Mouse (Mus musculus) MEL (cell line): ENCODE results near the gene Epb41. TPM values are rescaled to one million over a fixed set of nuclear protein-coding genes. Genes with fewer than 3 reads are reported as not detected.

Source experiments
- DNase-seq: peaks from one replicate; pipeline ENCODE4 v3.0.0; 2011; ENCODE audit warnings: low read depth, low spot score
- H3K27ac ChIP-seq: 2 replicates; pipeline ENCODE4 v1.5.1; 2012; ENCODE audit warnings: low read depth, mild to moderate bottlenecking, control low read depth, low read length, moderate library complexity; ENCODE audit not compliant: control insufficient read depth
- H3K27me3 ChIP-seq, 2 experiments: fragments of 150-350 bp in 1 of 2; sonication (generic) in 1 of 2; 2 replicates each; pipeline ENCODE4 v1.6.1; 2012; ENCODE audit warnings: low read length in 2 of 2, mild to moderate bottlenecking in 2 of 2, improper control_type of control experiment in 1 of 2, moderate library complexity in 1 of 2; ENCODE audit not compliant: insufficient read depth in 2 of 2, control insufficient read depth in 1 of 2
- H3K36me3 ChIP-seq, 2 experiments: 2 replicates each; pipeline ENCODE4 v1.6.1; 2012 to 2014; ENCODE audit warnings: low read length in 2 of 2, improper control_type of control experiment in 1 of 2, inconsistent platforms in 1 of 2, mild to moderate bottlenecking in 1 of 2; ENCODE audit not compliant: insufficient read depth in 2 of 2, control insufficient read depth in 1 of 2
- H3K4me1 ChIP-seq, 2 experiments: fragments of 150-350 bp in 1 of 2; sonication (generic) in 1 of 2; 2 replicates each; pipeline ENCODE4 v1.6.1; 2012; ENCODE audit warnings: low read length in 2 of 2, improper control_type of control experiment in 1 of 2, mild to moderate bottlenecking in 1 of 2; ENCODE audit not compliant: insufficient read depth in 2 of 2, control insufficient read depth in 1 of 2
- H3K4me3 ChIP-seq, 2 experiments: fragments of 150-350 bp in 1 of 2; sonication (generic) in 1 of 2; 2 replicates each; pipeline ENCODE4 v1.5.1; 2012; ENCODE audit warnings: low read depth in 2 of 2, low read length in 2 of 2, mild to moderate bottlenecking in 2 of 2, moderate library complexity in 2 of 2, control low read depth in 1 of 2, improper control_type of control experiment in 1 of 2; ENCODE audit not compliant: control insufficient read depth in 1 of 2, insufficient read depth in 1 of 2
- H3K79me2 ChIP-seq: 2 replicates; pipeline ENCODE4 v1.6.1; 2012; ENCODE audit warnings: mild to moderate bottlenecking, low read length, moderate library complexity; ENCODE audit not compliant: control insufficient read depth, poor library complexity, insufficient read depth
- H3K9ac ChIP-seq: 2 replicates; pipeline ENCODE4 v1.6.1; 2012; ENCODE audit warnings: low read depth, mild to moderate bottlenecking, control low read depth, low read length, moderate library complexity; ENCODE audit not compliant: control insufficient read depth, poor library complexity, severe bottlenecking
- H3K9me3 ChIP-seq: fragments of 150-350 bp; sonication (generic); replicated peaks from 2 replicates; pipeline ENCODE4 v1.6.1; 2012; ENCODE audit warnings: mild to moderate bottlenecking, low read length, improper control_type of control experiment, moderate library complexity; ENCODE audit not compliant: insufficient read depth
- CHD1 ChIP-seq: IDR thresholded peaks from 2 replicates; pipeline ENCODE4 v1.6.1; 2012; ENCODE audit warnings: low read depth, mild to moderate bottlenecking, inconsistent platforms, low read length, improper control_type of control experiment
- CHD2 ChIP-seq: IDR thresholded peaks from 2 replicates; pipeline ENCODE4 v1.6.1; 2011; ENCODE audit warnings: low read length, improper control_type of control experiment
- CTCF ChIP-seq, 3 experiments: IDR thresholded peaks in 2 of 3; conservative IDR thresholded peaks in 1 of 3; 2 replicates each; pipeline ENCODE4 v1.5.1; 2011 to 2012; ENCODE audit warnings: low read length in 3 of 3, low read depth in 2 of 3, mild to moderate bottlenecking in 2 of 3, improper control_type of control experiment in 1 of 3, inconsistent platforms in 1 of 3, mixed read lengths in 1 of 3, moderate library complexity in 1 of 3; ENCODE audit not compliant: control insufficient read depth in 1 of 3, insufficient read depth in 1 of 3, poor library complexity in 1 of 3, severe bottlenecking in 1 of 3
- E2F4 ChIP-seq: IDR thresholded peaks from 2 replicates; pipeline ENCODE4 v1.6.1; 2011; ENCODE audit warnings: low read depth, low read length, improper control_type of control experiment, borderline replicate concordance
- ETS1 ChIP-seq: IDR thresholded peaks from 2 replicates; pipeline ENCODE4 v1.6.1; 2012; ENCODE audit warnings: low read depth, mild to moderate bottlenecking, inconsistent platforms, low read length, improper control_type of control experiment, moderate library complexity
- GABPA ChIP-seq: IDR thresholded peaks from 2 replicates; pipeline ENCODE4 v1.6.1; 2012; ENCODE audit warnings: low read depth, mild to moderate bottlenecking, inconsistent platforms, low read length, improper control_type of control experiment, moderate library complexity
- GATA1 ChIP-seq: IDR thresholded peaks from 2 replicates; pipeline ENCODE4 v1.6.1; 2011; ENCODE audit warnings: low read depth, low read length, improper control_type of control experiment
- JUND ChIP-seq: IDR thresholded peaks from 2 replicates; pipeline ENCODE4 v1.6.1; 2011; ENCODE audit warnings: low read depth, mild to moderate bottlenecking, improper control_type of control experiment, low read length
- KAT2A ChIP-seq: conservative IDR thresholded peaks from 2 replicates; pipeline ENCODE4 v1.6.1; 2012; ENCODE audit warnings: low read depth, low read length, improper control_type of control experiment, inconsistent platforms
- MAFK ChIP-seq: IDR thresholded peaks from 2 replicates; pipeline ENCODE4 v1.6.1; 2011; ENCODE audit warnings: low read depth, mild to moderate bottlenecking, low read length, improper control_type of control experiment, borderline replicate concordance
- MAX ChIP-seq: IDR thresholded peaks from 2 replicates; pipeline ENCODE4 v1.6.1; 2011; ENCODE audit warnings: low read length, improper control_type of control experiment
- MXI1 ChIP-seq: IDR thresholded peaks from 2 replicates; pipeline ENCODE4 v1.6.1; 2011; ENCODE audit warnings: mild to moderate bottlenecking, low read depth, low read length, improper control_type of control experiment
- MYB ChIP-seq: IDR thresholded peaks from 2 replicates; pipeline ENCODE4 v1.6.1; 2011; ENCODE audit warnings: mild to moderate bottlenecking, low read depth, low read length, improper control_type of control experiment
- MYC ChIP-seq: IDR thresholded peaks from 2 replicates; pipeline ENCODE4 v1.6.1; 2011; ENCODE audit warnings: low read depth, mild to moderate bottlenecking, low read length, improper control_type of control experiment, moderate library complexity
- NELFE ChIP-seq: IDR thresholded peaks from 2 replicates; pipeline ENCODE4 v1.6.1; 2011; ENCODE audit warnings: low read depth, low read length, improper control_type of control experiment
- POLR2A ChIP-seq, 2 experiments: IDR thresholded peaks; 2 replicates each; pipeline ENCODE4 v1.6.1; 2011 to 2012; ENCODE audit warnings: low read length in 2 of 2, mild to moderate bottlenecking in 2 of 2, control low read depth in 1 of 2, improper control_type of control experiment in 1 of 2, low read depth in 1 of 2, moderate library complexity in 1 of 2; ENCODE audit not compliant: control insufficient read depth in 1 of 2, insufficient read depth in 1 of 2, poor library complexity in 1 of 2
- POLR2AphosphoS2 ChIP-seq: IDR thresholded peaks from 2 replicates; pipeline ENCODE4 v1.6.1; 2011; ENCODE audit warnings: low read length, improper control_type of control experiment
- POLR2AphosphoS5 ChIP-seq: IDR thresholded peaks from 2 replicates; pipeline ENCODE4 v1.6.1; 2012; ENCODE audit warnings: low read depth, borderline replicate concordance, mild to moderate bottlenecking, inconsistent platforms, low read length, moderate library complexity, mixed read lengths
- RAD21 ChIP-seq: IDR thresholded peaks from 2 replicates; pipeline ENCODE4 v1.6.1; 2011; ENCODE audit warnings: mild to moderate bottlenecking, low read depth, low read length, improper control_type of control experiment
- RCOR1 ChIP-seq: IDR thresholded peaks from 2 replicates; pipeline ENCODE4 v1.6.1; 2012; ENCODE audit warnings: low read depth, mild to moderate bottlenecking, inconsistent platforms, low read length, improper control_type of control experiment
- SIN3A ChIP-seq: IDR thresholded peaks from 2 replicates; pipeline ENCODE4 v1.6.1; 2012; ENCODE audit warnings: low read length, improper control_type of control experiment, inconsistent platforms
- TAL1 ChIP-seq: IDR thresholded peaks from 2 replicates; pipeline ENCODE4 v1.6.1; 2012; ENCODE audit warnings: mild to moderate bottlenecking, inconsistent platforms, low read length, moderate library complexity, mixed read lengths
- TBP ChIP-seq: IDR thresholded peaks from 2 replicates; pipeline ENCODE4 v1.8.0; 2011; ENCODE audit warnings: low read depth, low read length, improper control_type of control experiment
- TCF12 ChIP-seq: IDR thresholded peaks from 2 replicates; pipeline ENCODE4 v1.6.1; 2014; ENCODE audit warnings: low read depth, mild to moderate bottlenecking, inconsistent platforms, low read length, improper control_type of control experiment, moderate library complexity
- UBTF ChIP-seq: IDR thresholded peaks from 2 replicates; pipeline ENCODE4 v1.6.1; 2012; ENCODE audit warnings: low read depth, mild to moderate bottlenecking, inconsistent platforms, low read length, improper control_type of control experiment, moderate library complexity, borderline replicate concordance; ENCODE audit not compliant: insufficient read depth
- USF1 ChIP-seq: IDR thresholded peaks from 2 replicates; pipeline ENCODE4 v1.6.1; 2014; ENCODE audit warnings: low read depth, mild to moderate bottlenecking, inconsistent platforms, low read length, improper control_type of control experiment, moderate library complexity
- USF2 ChIP-seq, 2 experiments: IDR thresholded peaks; 2 replicates each; pipeline ENCODE4 v1.6.1; 2011 to 2012; ENCODE audit warnings: improper control_type of control experiment in 2 of 2, low read length in 2 of 2, borderline replicate concordance in 1 of 2, inconsistent platforms in 1 of 2, low read depth in 1 of 2, mild to moderate bottlenecking in 1 of 2; ENCODE audit not compliant: insufficient read depth in 1 of 2
- ZC3H11A ChIP-seq: IDR thresholded peaks from 2 replicates; pipeline ENCODE4 v1.6.1; 2012; ENCODE audit warnings: low read depth, mild to moderate bottlenecking, inconsistent platforms, low read length, improper control_type of control experiment
- ZMIZ1 ChIP-seq: IDR thresholded peaks from 2 replicates; pipeline ENCODE4 v1.6.1; 2012; ENCODE audit warnings: low read depth, mild to moderate bottlenecking, inconsistent platforms, low read length, improper control_type of control experiment, moderate library complexity
- ZNF384 ChIP-seq: IDR thresholded peaks from 2 replicates; pipeline ENCODE4 v1.6.1; 2012; ENCODE audit warnings: low read depth, mild to moderate bottlenecking, inconsistent platforms, low read length, improper control_type of control experiment
- polyA plus RNA-seq, 2 experiments: library from polyadenylated mRNA; stranded (reverse) in 1 of 2; unstranded in 1 of 2; fragments of >175 nt in 1 of 2; fragments of >200 nt in 1 of 2; gene quantifications; 2 replicates each; pipeline versions ENCODE4 v1.2.1 to v1.2.4; 2012; ENCODE audit warnings: low replicate concordance in 2 of 2, low read depth in 1 of 2; ENCODE audit not compliant: insufficient read length in 2 of 2, insufficient read depth in 1 of 2, missing spikeins in 1 of 2
- total RNA-seq: library from RNA; depleted of rRNA; stranded (reverse); fragments of 300-350 nt; gene quantifications from 2 replicates; pipeline ENCODE4 v1.2.3, GENCODE M21; 2012

Gene Epb41
- total and polyA plus RNA-seq, 3 experiments, result 36.5 to 115 (median 44.3) TPM

- TF ChIP-seq MXI1, result no peak
- TF ChIP-seq CHD1, result no peak
- TF ChIP-seq KAT2A, result no peak
- TF ChIP-seq USF2 (IDR thresholded peaks at IDR 0.05; ENCODE audit: borderline replicate concordance in 1 of 2, insufficient read depth in 1 of 2, low read depth in 1 of 2, low read length in 2 of 2), result no peak
- no peak for TF ChIP-seq MYC
- TF ChIP-seq UBTF, result no peak
- no peak for TF ChIP-seq GABPA
- TF ChIP-seq POLR2AphosphoS5, result no peak
- no peak for TF ChIP-seq GATA1
- no peak for TF ChIP-seq ZMIZ1
- no peak for TF ChIP-seq CHD2
- TF ChIP-seq RAD21, result no peak
- TF ChIP-seq ETS1, result no peak
- TF ChIP-seq POLR2AphosphoS2, result no peak
- no peak for DNase-seq
- Histone ChIP-seq H3K79me2 (peaks cover 12% of the 10 kb centered on the region), H3K9me3 (no peaks in the 10 kb centered on the region), H3K4me3 (no peak overlapping the region), H3K27ac (no peak overlapping the region), H3K27me3 (no peaks in the 10 kb centered on the region), H3K9ac (no peak overlapping the region), H3K36me3 (peaks cover 0 to 43% of the 10 kb centered on the region in 2 experiments), H3K4me1 (peaks cover 23 to 42% of the 10 kb centered on the region in 2 experiments)
Observed at GRCm38 (mm10) chr4:132027806-132028205, 47.3 kb downstream of the Epb41 start.

- H3K36me3 ChIP-seq, result peaks cover 0 to 45% of the 10 kb centered on the region in 2 experiments
- DNase-seq, result peak; percentile 57
- H3K4me1 ChIP-seq, result peaks cover 23 to 45% of the 10 kb centered on the region in 2 experiments
- H3K27ac ChIP-seq, result peak overlapping the region; percentile 18; the same call in 1 of the 2 replicates
- no peak overlapping the region for H3K9ac ChIP-seq
- H3K79me2 ChIP-seq, result peaks cover 9% of the 10 kb centered on the region
- H3K9me3 ChIP-seq, result no peaks in the 10 kb centered on the region
- no peak overlapping the region for H3K4me3 ChIP-seq
- no peaks in the 10 kb centered on the region for H3K27me3 ChIP-seq
- TF ChIP-seq ZMIZ1 (no peak), GABPA (no peak), CHD2 (no peak), ETS1 (peak; percentile 33; the same call in 1 of the 2 replicates), KAT2A (no peak), MXI1 (peak; percentile 57), UBTF (no peak), POLR2AphosphoS5 (no peak), ZNF384 (no peak), POLR2A (IDR thresholded peaks at IDR 0.05; ENCODE audit: control insufficient read depth in 1 of 2, insufficient read depth in 1 of 2, low read depth in 1 of 2, low read length in 2 of 2, poor library complexity in 1 of 2) (no peak), RAD21 (no peak), TCF12 (no peak), MYB (no peak), MAX (0 out of 2 replicates have a peak, but pooled peaks have one; percentile 7), NELFE (no peak), CTCF (IDR thresholded peaks at IDR 0.05 in 2 of 3, conservative IDR thresholded peaks at IDR 0.05 in 1 of 3; ENCODE audit: control insufficient read depth in 1 of 3, insufficient read depth in 1 of 3, low read depth in 2 of 3, low read length in 3 of 3, poor library complexity in 1 of 3, severe bottlenecking in 1 of 3) (no peak), CHD1 (no peak), USF2 (IDR thresholded peaks at IDR 0.05; ENCODE audit: borderline replicate concordance in 1 of 2, insufficient read depth in 1 of 2, low read depth in 1 of 2, low read length in 2 of 2) (no peak), RCOR1 (no peak), E2F4 (no peak), SIN3A (peak; percentile 51), MAFK (no peak), POLR2AphosphoS2 (no peak), TAL1 (no peak), MYC (peak; percentile 41; the same call in 1 of the 2 replicates), ZC3H11A (no peak), TBP (no peak), JUND (no peak), USF1 (no peak)
Observed at GRCm38 (mm10) chr4:132027167-132027566, 48.0 kb downstream of the Epb41 start.
